Mouse (Mus musculus) heart, embryonic 15.5 days (tissue): ENCODE data around the gene Pkd2. TPM values are rescaled to one million over a fixed set of nuclear protein-coding genes. Genes with fewer than 3 reads are reported as not detected.

Experiments
- ATAC-seq: fragments of 200-750 bp; cut with Nextera tagmentation; replicated peaks from 2 replicates; pipeline ENCODE4 v1.8.0; 2017; ENCODE audit warnings: low read depth, moderate TSS enrichment; ENCODE audit not compliant: insufficient number of reproducible peaks, insufficient read depth, low FRiP score
- H3K27ac ChIP-seq: fragments of 300-500 bp; sonication (generic); 2 replicates; pipeline ENCODE4 v1.5.1; 2015; ENCODE audit warnings: mild to moderate bottlenecking, inconsistent platforms
- H3K27me3 ChIP-seq: fragments of 300-500 bp; sonication (generic); 2 replicates; pipeline ENCODE4 v1.6.1; 2015; ENCODE audit warnings: inconsistent platforms
- H3K36me3 ChIP-seq: fragments of 300-500 bp; sonication (generic); 2 replicates; pipeline ENCODE4 v1.6.1; 2015; ENCODE audit warnings: mild to moderate bottlenecking, inconsistent platforms
- H3K4me1 ChIP-seq: fragments of 300-500 bp; sonication (generic); replicated peaks from 2 replicates; pipeline ENCODE4 v1.6.1; 2015; ENCODE audit warnings: inconsistent platforms
- H3K4me2 ChIP-seq: fragments of 300-500 bp; sonication (generic); 2 replicates; pipeline ENCODE4 v1.6.1; 2015; ENCODE audit warnings: inconsistent platforms, mild to moderate bottlenecking, moderate library complexity
- H3K4me3 ChIP-seq: fragments of 300-500 bp; sonication (generic); 2 replicates; pipeline ENCODE4 v1.5.1; 2015; ENCODE audit warnings: mild to moderate bottlenecking, inconsistent platforms
- H3K9ac ChIP-seq: fragments of 300-500 bp; sonication (generic); 2 replicates; pipeline ENCODE4 v1.6.1; 2015; ENCODE audit warnings: mild to moderate bottlenecking, inconsistent platforms
- H3K9me3 ChIP-seq: fragments of 300-500 bp; sonication (generic); replicated peaks from 2 replicates; pipeline ENCODE4 v1.6.1; 2016; ENCODE audit warnings: inconsistent platforms
- WGBS: fragments of 180-500 bp; shearing (Covaris S2); methylation state at CpG from one replicate; pipeline ENCODE4 v1.1.7; 2015; ENCODE audit warnings: mixed read lengths; 5-methylcytosine and 5-hydroxymethylcytosine counted together
- polyA plus RNA-seq: library from polyadenylated mRNA; unstranded; fragments of >200 nt; fragmentation: Nextera tagmentation; extraction: Ambion mirVana; gene quantifications from 2 replicates; pipeline ENCODE4 v1.2.1, GENCODE M21; 2015

Pkd2 gene
- polyA plus RNA-seq, 1 experiment from 2014 or later: 8.0 TPM

DNA sequence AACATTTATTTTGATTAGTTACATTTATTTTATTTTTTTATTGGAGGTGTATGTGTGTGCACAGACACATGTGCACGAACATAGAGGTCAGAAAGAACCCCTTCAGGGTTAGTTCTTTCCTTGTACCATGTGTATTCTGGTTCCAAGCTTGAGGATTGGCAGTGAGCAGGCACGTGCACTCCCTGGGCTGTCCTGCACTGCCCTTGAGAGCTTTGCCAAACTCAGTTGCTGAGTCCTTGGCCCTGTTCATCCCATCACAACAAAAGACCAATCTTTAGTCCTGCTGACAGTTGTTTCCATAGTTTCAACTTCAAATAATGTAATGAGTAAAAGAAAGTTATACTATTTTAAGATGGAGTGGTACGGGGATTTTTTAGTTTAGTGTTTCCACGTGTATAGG lies 80.1 kb downstream of the Pkd2 start:
- Histone ChIP-seq H3K4me3 (no peak overlapping the region), H3K4me2 (no peak overlapping the region), H3K27me3 (no peaks in the 10 kb centered on the region), H3K27ac (no peak overlapping the region), H3K9ac (no peak overlapping the region), H3K9me3 (no peaks in the 10 kb centered on the region), H3K36me3 (peaks cover 59% of the 10 kb centered on the region), H3K4me1 (no peaks in the 10 kb centered on the region)
- no peak for ATAC-seq
- 91% methylated on average over 4 of the region's 4 CpGs for WGBS

Other genes starting within 250 kb of the Pkd2 start
- 0.62 and 0.75 TPM in 2 replicates for gene Ibsp, start 160.3 kb upstream of the Pkd2 start, polyA plus RNA-seq
- not detected in 2 replicates for gene Mepe, start 134.1 kb upstream of the Pkd2 start, polyA plus RNA-seq
- 24.1 and 142 TPM in 2 replicates for gene Spp1, start 24.3 kb upstream of the Pkd2 start, polyA plus RNA-seq
- 7.2 TPM in 2 replicates for gene BC005561, start 48.9 kb downstream of the Pkd2 start, polyA plus RNA-seq